ENCODE assay signal across 10 mouse cellular contexts in the genomic region with DNA sequence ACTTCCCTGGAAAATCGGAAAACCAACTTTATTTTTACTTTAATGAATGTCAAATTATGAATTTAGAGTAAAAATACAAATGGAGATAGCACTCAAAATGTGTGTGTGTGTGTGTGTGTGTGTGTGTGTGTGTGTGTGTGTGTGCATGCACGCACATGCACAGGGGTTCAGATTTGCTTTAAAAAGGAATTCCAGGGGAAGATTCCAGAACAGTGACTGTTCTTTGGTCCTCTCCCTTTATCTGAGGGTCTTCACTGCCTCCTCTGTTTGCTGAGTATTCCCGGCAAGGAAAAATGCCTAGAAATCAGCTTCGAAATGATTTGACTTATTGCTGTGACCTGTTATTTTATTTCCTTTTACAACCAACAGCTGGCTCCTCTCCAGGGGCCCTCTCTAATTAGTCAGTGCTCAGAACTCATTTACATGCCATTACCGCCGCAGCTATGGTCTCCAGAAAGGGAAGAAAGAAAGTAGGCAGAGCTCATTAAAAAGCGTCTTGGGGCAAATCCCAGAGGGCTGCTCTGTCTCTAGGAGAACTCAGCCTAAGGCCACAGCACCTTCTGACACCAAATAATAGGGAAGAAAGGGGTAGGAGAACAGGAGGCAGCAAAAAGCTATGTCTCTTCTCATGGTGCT.
A peak's percentile ranks its signal among the peaks of the same experiment; 100 is the strongest.
DNase-seq lines count a peak whose midpoint lies in the region; ATAC-seq lines count a peak whose summit lies in the region.
"Had no signal": no experiment of that assay in that cellular context is flagged by ENCODE, and none has a peak within 500 bp of the region (broad histone marks: within the 10 kb centered on the region; RNA-seq: fewer than 3 reads in every experiment).

No protein-coding gene starts in this region.

- no peaks in the 10 kb centered on the region for H3K36me3 ChIP-seq in embryonic facial prominence, embryonic 10.5 days (replicated peaks)
- no peaks in the 10 kb centered on the region for H3K36me3 ChIP-seq in hindbrain, embryonic 16.5 days (ENCODE audit: control insufficient read depth, insufficient read depth, low read length)

- H3K4me1 ChIP-seq in embryonic facial prominence, embryonic 10.5 days = peaks cover 4% of the 10 kb centered on the region
- H3K4me1 ChIP-seq in hindbrain, embryonic 16.5 days (ENCODE audit: control insufficient read depth, insufficient read depth, low read depth, low read length) = peaks cover 2% of the 10 kb centered on the region
- H3K4me1 ChIP-seq: megakaryocyte, embryonic 14.5 days had no signal

- WGBS in embryonic facial prominence, embryonic 10.5 days = 31% methylated on average over 7 of the region's 7 CpGs
- 20% methylated on average over 7 of the region's 7 CpGs for WGBS in hindbrain, embryonic 16.5 days

- peak; percentile 92 for ATAC-seq in hindbrain, embryonic 16.5 days

- no peaks in the 10 kb centered on the region for H3K9me3 ChIP-seq in embryonic facial prominence, embryonic 10.5 days
- H3K9me3 ChIP-seq in hindbrain, embryonic 16.5 days (ENCODE audit: control insufficient read depth, low read length) = no peaks in the 10 kb centered on the region
- H3K9me3 ChIP-seq: megakaryocyte, embryonic 14.5 days had no signal

- H3K4me2 ChIP-seq in hindbrain, embryonic 16.5 days (ENCODE audit: low read length) = 0 out of 2 replicates have a peak overlapping the region, but pooled peaks have one; percentile 2

- DNase-seq in brain, embryonic 18.5 days (ENCODE audit: low read depth, low spot score) = peak; percentile 51
- peak; percentile 15 for DNase-seq in embryonic facial prominence, embryonic 10.5 days (ENCODE audit: low spot score)
- peak; percentile 15 for DNase-seq in mesoderm, embryonic 11.5 days (ENCODE audit: low read depth, low spot score)
- no peak for DNase-seq in adrenal gland, postnatal 36 days
- no peak for DNase-seq in MN1 (ENCODE audit: low spot score)
- no peak for DNase-seq in urinary bladder, postnatal 10 days (ENCODE audit: low spot score)
- DNase-seq in gastrocnemius, postnatal 25 days = no peak
- DNase-seq: heart, adult 11 months had no signal

- no peaks in the 10 kb centered on the region for H3K27me3 ChIP-seq in embryonic facial prominence, embryonic 10.5 days (replicated peaks; ENCODE audit: low read depth, poor library complexity, severe bottlenecking)
- H3K27me3 ChIP-seq in hindbrain, embryonic 16.5 days (replicated peaks; ENCODE audit: control insufficient read depth, insufficient read depth, low read length) = no peaks in the 10 kb centered on the region
- H3K27me3 ChIP-seq: megakaryocyte, embryonic 14.5 days had no signal

- H3K9ac ChIP-seq in hindbrain, embryonic 16.5 days (ENCODE audit: low read depth, low read length) = no peak overlapping the region

- no peak overlapping the region for H3K4me3 ChIP-seq in embryonic facial prominence, embryonic 10.5 days
- H3K4me3 ChIP-seq in hindbrain, embryonic 16.5 days (ENCODE audit: low read length) = no peak overlapping the region
- H3K4me3 ChIP-seq: megakaryocyte, embryonic 14.5 days had no signal

- no peak overlapping the region for H3K27ac ChIP-seq in embryonic facial prominence, embryonic 10.5 days (replicated peaks)
- H3K27ac ChIP-seq in hindbrain, embryonic 16.5 days (ENCODE audit: low read depth, low read length) = peak overlapping the region; percentile 19; the same call in 1 of the 2 replicates

Comparison
In these comparisons a context has a peak if more than half of its experiments do, and no peak if none do; other contexts are left out.
1. DNase-seq: peak in brain, embryonic 18.5 days (single experiment), embryonic facial prominence, embryonic 10.5 days (single experiment) and mesoderm, embryonic 11.5 days (single experiment); none in adrenal gland, postnatal 36 days (0 of 2), MN1 (single experiment), urinary bladder, postnatal 10 days (single experiment) and gastrocnemius, postnatal 25 days (single experiment).